Mouse (Mus musculus) kidney, embryonic 14.5 days (tissue): Measurements from ENCODE around the gene AL607142.1. TPM values are rescaled to one million over a fixed set of nuclear protein-coding genes. Genes with fewer than 3 reads are reported as not detected.

Source experiments
- ATAC-seq: fragments of 200-750 bp; cut with Nextera tagmentation; 2 replicates; pipeline ENCODE4 v1.8.0; 2017; ENCODE audit warnings: moderate number of reproducible peaks, mild to moderate bottlenecking, moderate TSS enrichment, moderate library complexity; ENCODE audit not compliant: low FRiP score, low TSS enrichment
- H3K27ac ChIP-seq: fragments of 300-500 bp; sonication (generic); 2 replicates; pipeline ENCODE4 v1.5.1; 2014; ENCODE audit warnings: low read depth, mild to moderate bottlenecking, low read length, moderate library complexity, mixed read lengths
- H3K27me3 ChIP-seq: fragments of 300-500 bp; sonication (generic); 2 replicates; pipeline ENCODE4 v1.6.1; 2014; ENCODE audit warnings: mild to moderate bottlenecking, low read length; ENCODE audit not compliant: control insufficient read depth, insufficient read depth
- H3K36me3 ChIP-seq: fragments of 300-500 bp; sonication (generic); 2 replicates; pipeline ENCODE4 v1.6.1; 2014; ENCODE audit warnings: low read length, mixed read lengths; ENCODE audit not compliant: control insufficient read depth, insufficient read depth
- H3K4me1 ChIP-seq: fragments of 300-500 bp; sonication (generic); 2 replicates; pipeline ENCODE4 v1.6.1; 2014; ENCODE audit warnings: low read length, mixed read lengths; ENCODE audit not compliant: control insufficient read depth, insufficient read depth
- H3K4me2 ChIP-seq: fragments of 300-500 bp; sonication (generic); replicated peaks from 2 replicates; pipeline ENCODE4 v1.6.1; 2014; ENCODE audit warnings: low read depth, mild to moderate bottlenecking, low read length
- H3K4me3 ChIP-seq: fragments of 300-500 bp; sonication (generic); 2 replicates; pipeline ENCODE4 v1.5.1; 2014; ENCODE audit warnings: mild to moderate bottlenecking, low read length
- H3K9ac ChIP-seq: fragments of 300-500 bp; sonication (generic); 2 replicates; pipeline ENCODE4 v1.6.1; 2014; ENCODE audit warnings: low read depth, mild to moderate bottlenecking, low read length, moderate library complexity
- H3K9me3 ChIP-seq: fragments of 300-500 bp; sonication (generic); 2 replicates; pipeline ENCODE4 v1.6.1; 2016; ENCODE audit warnings: low read length; ENCODE audit not compliant: control insufficient read depth
- WGBS: fragments of 180-500 bp; shearing (Covaris S2); extraction: QIAGEN DNeasy Blood & Tissue Kit; methylation state at CpG from one replicate; pipeline ENCODE4 v1.1.7; 2014; 5-methylcytosine and 5-hydroxymethylcytosine counted together
- polyA plus RNA-seq: library from polyadenylated mRNA; unstranded; fragments of >200 nt; fragmentation: Nextera tagmentation; extraction: Ambion mirVana; gene quantifications from 2 replicates; pipeline ENCODE4 v1.2.1, GENCODE M21; 2014

AL607142.1 gene
- polyA plus RNA-seq, 1 experiment from 2014 or later = not detected

- H3K4me1 ChIP-seq = no peaks in the 10 kb centered on the region
- H3K9me3 ChIP-seq = no peaks in the 10 kb centered on the region
- H3K27ac ChIP-seq = no peak overlapping the region
- H3K27me3 ChIP-seq = no peaks in the 10 kb centered on the region
- no peak for ATAC-seq
- 74% methylated on average over 11 of the region's 11 CpGs for WGBS
- no peak overlapping the region for H3K9ac ChIP-seq
- no peak overlapping the region for H3K4me3 ChIP-seq
- no peak overlapping the region for H3K4me2 ChIP-seq
- no peaks in the 10 kb centered on the region for H3K36me3 ChIP-seq
These were observed 2.0 kb upstream of the AL607142.1 start for GRCm38 (mm10) chr4:120062754-120063153.

GRCm38 (mm10) chr4:120063353-120064124 lies 1.3 kb upstream of the AL607142.1 start:
- ATAC-seq = no peak

DNA sequence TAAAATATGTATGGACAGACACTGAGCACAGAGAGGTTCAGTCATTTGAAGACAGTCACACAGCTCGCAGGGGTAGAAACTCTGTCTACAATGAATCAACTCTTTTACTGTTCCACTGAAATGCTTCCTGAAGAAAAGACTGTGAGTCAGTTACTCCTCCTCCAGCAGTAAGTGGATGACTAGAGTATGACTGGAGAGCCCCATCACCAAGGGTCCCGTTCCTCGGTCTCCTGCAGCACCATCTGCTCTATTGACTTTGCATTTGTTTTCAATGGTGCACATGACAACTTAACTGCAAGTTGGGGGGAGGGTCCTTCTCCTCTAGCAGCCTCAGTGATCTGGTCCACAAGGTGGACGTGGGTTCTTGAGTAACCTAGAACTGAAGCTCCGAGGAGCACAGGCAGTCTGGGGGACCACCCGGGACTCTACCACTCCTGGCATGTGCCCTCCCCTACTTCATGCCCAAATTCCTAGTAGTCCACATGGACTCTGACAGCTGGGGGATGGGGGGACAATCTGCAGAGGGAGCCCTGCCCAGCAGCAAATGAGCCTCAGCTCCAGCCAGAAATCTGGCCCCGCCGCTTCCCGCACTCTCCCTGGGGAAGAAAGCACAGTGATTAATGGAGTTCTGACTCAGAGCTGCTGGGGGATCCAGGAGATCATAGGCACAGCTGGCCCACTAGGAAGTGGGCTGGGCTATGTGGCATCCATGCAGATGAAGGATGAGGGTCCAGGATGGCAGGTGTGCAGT lies 2.2 kb downstream of the AL607142.1 start:
- no peaks in the 10 kb centered on the region for H3K4me1 ChIP-seq
- H3K9me3 ChIP-seq = no peaks in the 10 kb centered on the region
- no peak for ATAC-seq
- H3K4me2 ChIP-seq = no peak overlapping the region
- no peaks in the 10 kb centered on the region for H3K27me3 ChIP-seq
- H3K4me3 ChIP-seq = no peak overlapping the region
- no peaks in the 10 kb centered on the region for H3K36me3 ChIP-seq
- H3K9ac ChIP-seq = no peak overlapping the region
- H3K27ac ChIP-seq = no peak overlapping the region
- WGBS = 67% methylated on average over 9 of the region's 9 CpGs

More at GRCm38 (mm10) chr4:120063353-120064124, 1.3 kb upstream of the AL607142.1 start:
- H3K4me3 ChIP-seq = no peak overlapping the region
- WGBS = 87% methylated on average over 20 of the region's 20 CpGs
- H3K36me3 ChIP-seq = no peaks in the 10 kb centered on the region
- H3K9me3 ChIP-seq = no peaks in the 10 kb centered on the region
- H3K4me1 ChIP-seq = no peaks in the 10 kb centered on the region
- no peak overlapping the region for H3K9ac ChIP-seq
- H3K27me3 ChIP-seq = no peaks in the 10 kb centered on the region
- no peak overlapping the region for H3K4me2 ChIP-seq
- H3K27ac ChIP-seq = no peak overlapping the region

GRCm38 (mm10) chr4:120067592-120068235 lies 2.9 kb downstream of the AL607142.1 start:
- no peaks in the 10 kb centered on the region for H3K27me3 ChIP-seq
- ATAC-seq = no peak
- H3K4me2 ChIP-seq = no peak overlapping the region
- no peak overlapping the region for H3K9ac ChIP-seq
- H3K27ac ChIP-seq = no peak overlapping the region
- WGBS = 84% methylated on average over 8 of the region's 8 CpGs
- no peaks in the 10 kb centered on the region for H3K4me1 ChIP-seq
- H3K9me3 ChIP-seq = no peaks in the 10 kb centered on the region
- H3K36me3 ChIP-seq = no peaks in the 10 kb centered on the region
- H3K4me3 ChIP-seq = no peak overlapping the region

GRCm38 (mm10) chr4:120068883-120069581 lies 4.2 kb downstream of the AL607142.1 start:
- no peaks in the 10 kb centered on the region for H3K27me3 ChIP-seq
- H3K36me3 ChIP-seq = no peaks in the 10 kb centered on the region
- H3K4me2 ChIP-seq = no peak overlapping the region
- no peak overlapping the region for H3K4me3 ChIP-seq
- no peak overlapping the region for H3K9ac ChIP-seq
- ATAC-seq = no peak
- H3K9me3 ChIP-seq = no peaks in the 10 kb centered on the region
- H3K27ac ChIP-seq = no peak overlapping the region
- WGBS = 74% methylated on average over 3 of the region's 3 CpGs
- H3K4me1 ChIP-seq = no peaks in the 10 kb centered on the region

- WGBS = 86% methylated on average over 3 of the region's 3 CpGs
- no peaks in the 10 kb centered on the region for H3K27me3 ChIP-seq
- no peak for ATAC-seq
These were observed 4.8 kb downstream of the AL607142.1 start for GRCm38 (mm10) chr4:120069582-120069980.

DNA sequence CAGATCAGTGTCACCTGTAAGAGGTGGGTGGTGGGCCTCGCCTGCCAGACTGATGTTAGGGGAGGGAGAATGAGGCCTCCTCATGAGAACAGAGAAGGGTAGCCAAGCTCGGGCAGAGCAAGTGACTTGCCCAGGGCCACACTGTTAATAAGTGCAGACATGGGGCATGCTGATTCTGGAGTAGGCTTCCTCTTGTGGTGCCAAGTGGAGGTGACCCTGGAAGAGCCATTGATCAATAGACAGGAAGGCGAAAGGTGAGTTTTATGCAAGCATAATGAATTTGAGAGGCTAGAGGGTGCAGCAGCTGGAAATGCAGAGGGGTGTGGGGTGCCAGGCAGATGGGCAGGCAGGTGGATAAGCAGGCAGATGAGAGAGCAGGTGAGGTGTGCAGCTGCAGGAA lies 6.6 kb downstream of the AL607142.1 start:
- no peak overlapping the region for H3K9ac ChIP-seq
- H3K4me1 ChIP-seq = no peaks in the 10 kb centered on the region
- H3K27ac ChIP-seq = no peak overlapping the region
- WGBS = 73% methylated on average over 3 of the region's 3 CpGs
- ATAC-seq = no peak
- no peaks in the 10 kb centered on the region for H3K9me3 ChIP-seq
- H3K27me3 ChIP-seq = no peaks in the 10 kb centered on the region
- no peak overlapping the region for H3K4me2 ChIP-seq
- no peak overlapping the region for H3K4me3 ChIP-seq
- H3K36me3 ChIP-seq = no peaks in the 10 kb centered on the region

More at GRCm38 (mm10) chr4:120069582-120069980, 4.8 kb downstream of the AL607142.1 start:
- no peaks in the 10 kb centered on the region for H3K36me3 ChIP-seq
- H3K9ac ChIP-seq = no peak overlapping the region
- H3K9me3 ChIP-seq = no peaks in the 10 kb centered on the region
- no peak overlapping the region for H3K4me2 ChIP-seq
- no peaks in the 10 kb centered on the region for H3K4me1 ChIP-seq
- H3K4me3 ChIP-seq = no peak overlapping the region
- H3K27ac ChIP-seq = no peak overlapping the region

- H3K4me3 ChIP-seq = no peak overlapping the region
- no peaks in the 10 kb centered on the region for H3K9me3 ChIP-seq
- H3K4me2 ChIP-seq = no peak overlapping the region
- H3K27me3 ChIP-seq = no peaks in the 10 kb centered on the region
- no peak overlapping the region for H3K9ac ChIP-seq
- no peaks in the 10 kb centered on the region for H3K36me3 ChIP-seq
- H3K27ac ChIP-seq = no peak overlapping the region
- no peaks in the 10 kb centered on the region for H3K4me1 ChIP-seq
- ATAC-seq = no peak
- 54% methylated on average over 15 of the region's 15 CpGs for WGBS
These were observed 7.2 kb downstream of the AL607142.1 start for GRCm38 (mm10) chr4:120071842-120072507.
